Mouse (Mus musculus) c-Kit-positive CD71-positive TER-119-negative erythroid progenitor cells, embryonic 14.5 days (primary cell): ENCODE measurements around the gene Sh3yl1.
A peak's percentile ranks its signal among the peaks of the same experiment; 100 is the strongest.

Source experiments
- DNase-seq: peaks from one replicate; pipeline ENCODE4 v3.0.0-alpha.2; 2013; ENCODE audit warnings: low read depth

Gene Sh3yl1

GRCm38 (mm10) chr12:30911261-30912047 is at the start of gene Sh3yl1, which contains the start of gene Acp1:
Gene Sh3yl1 (plus strand): TSS chr12:30911668.
Gene Acp1 (minus strand): TSS chr12:30911589.
- peak; percentile 84 for DNase-seq

- no peak for DNase-seq
Measured at GRCm38 (mm10) chr12:30864347-30864746, 47.1 kb upstream of the Sh3yl1 start.

- no peak for DNase-seq
Measured at GRCm38 (mm10) chr12:30865781-30866180, 45.7 kb upstream of the Sh3yl1 start.

- DNase-seq, result no peak
Measured at GRCm38 (mm10) chr12:30879447-30879846, 32.0 kb upstream of the Sh3yl1 start.

DNA sequence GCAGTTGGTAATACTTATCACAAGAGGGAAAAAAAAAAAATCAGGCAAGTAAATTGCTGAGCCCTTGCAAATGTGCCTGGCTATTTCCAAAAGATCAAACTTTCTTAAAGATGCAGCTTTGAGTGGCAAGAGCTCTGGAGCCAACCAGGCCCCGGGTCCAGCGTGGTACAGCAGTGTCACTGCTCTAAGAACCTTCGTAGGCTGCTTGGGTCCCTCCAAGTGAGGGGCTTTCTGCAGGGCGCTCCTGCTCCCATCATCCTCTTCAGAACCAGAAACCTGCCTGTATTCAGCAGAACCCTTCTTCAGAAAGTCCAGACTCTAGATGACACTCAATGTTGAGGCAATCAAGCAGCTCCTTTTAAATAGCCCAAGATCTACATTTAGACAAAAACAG is 27.9 kb upstream of the Sh3yl1 start:
- no peak for DNase-seq

- DNase-seq, result no peak
Measured at GRCm38 (mm10) chr12:30883986-30884621, 27.4 kb upstream of the Sh3yl1 start, which contains the start of gene Alkal2. Gene Alkal2 (plus strand): TSS chr12:30884322.

DNA sequence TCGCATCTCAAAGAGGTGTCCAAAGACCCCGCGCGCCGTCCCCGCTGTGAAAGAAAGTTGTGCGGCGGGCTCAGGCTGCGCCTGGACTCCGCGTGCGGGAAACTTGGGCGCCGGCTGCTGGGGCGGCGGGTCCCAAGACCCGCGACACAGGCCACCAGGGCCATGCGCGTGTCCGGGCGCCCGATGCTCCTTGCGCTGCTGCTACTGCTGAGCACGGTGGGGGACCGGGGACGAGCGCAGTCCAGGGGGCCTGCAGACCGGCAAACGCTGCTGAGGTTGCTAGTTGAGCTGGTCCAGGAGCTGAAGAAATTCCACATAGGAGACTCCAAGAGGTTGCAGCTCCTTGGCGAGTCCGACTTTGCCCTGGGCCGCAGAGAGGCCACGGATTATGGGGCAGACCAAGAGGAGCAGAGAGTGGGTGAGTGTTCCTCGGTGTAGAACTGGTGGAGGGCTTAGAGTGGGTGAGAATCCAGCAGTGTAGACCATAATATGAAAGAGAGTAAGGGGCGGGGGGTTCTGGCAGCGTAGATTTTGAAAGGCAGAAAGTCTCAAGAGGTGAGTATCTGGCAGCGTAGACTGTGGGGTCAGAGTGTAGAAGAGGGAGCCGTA is 26.7 kb upstream of the Sh3yl1 start:
- DNase-seq, result no peak

DNA sequence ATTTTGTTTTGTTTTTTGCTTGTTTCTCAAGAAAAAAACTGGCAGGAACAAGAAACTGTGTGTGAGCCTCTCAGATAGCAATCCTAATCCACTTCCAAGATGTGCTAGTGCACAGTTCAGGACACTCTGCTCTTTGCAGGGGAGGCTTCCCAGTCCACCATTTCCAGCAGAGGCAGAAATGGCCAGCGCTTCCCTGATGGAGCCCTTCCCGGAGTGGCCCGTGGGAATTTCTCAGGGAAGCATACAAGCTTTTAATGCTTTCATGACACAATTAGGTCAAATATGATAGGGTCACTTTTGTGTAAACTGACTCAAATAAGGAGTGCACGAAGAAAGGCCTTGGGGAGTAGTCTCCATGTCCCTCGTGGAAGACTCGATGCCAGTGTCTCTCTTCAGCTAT is 25.6 kb upstream of the Sh3yl1 start:
- DNase-seq, result no peak

DNA sequence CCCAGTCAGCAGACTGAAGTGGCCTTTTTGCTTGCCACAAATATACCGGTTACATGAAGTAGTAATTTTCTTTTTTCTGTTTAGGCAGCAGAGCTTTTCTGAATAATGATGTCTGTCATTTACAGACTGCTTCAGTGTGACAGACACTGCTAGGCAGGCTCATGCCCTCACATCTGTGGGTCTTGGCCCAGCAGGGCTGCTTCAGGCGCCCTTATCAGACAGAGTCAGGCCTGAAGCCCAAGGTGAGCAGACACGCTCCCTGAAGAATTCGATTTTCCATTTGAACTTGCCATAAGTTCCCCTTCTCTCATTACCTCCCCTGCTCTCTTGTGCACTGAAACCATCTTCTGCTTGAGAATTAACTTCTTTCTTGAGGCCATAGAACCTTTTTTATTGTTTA is 23.5 kb upstream of the Sh3yl1 start:
- no peak for DNase-seq

GRCm38 (mm10) chr12:30890067-30890466 is 21.4 kb upstream of the Sh3yl1 start:
- DNase-seq, result no peak

DNA sequence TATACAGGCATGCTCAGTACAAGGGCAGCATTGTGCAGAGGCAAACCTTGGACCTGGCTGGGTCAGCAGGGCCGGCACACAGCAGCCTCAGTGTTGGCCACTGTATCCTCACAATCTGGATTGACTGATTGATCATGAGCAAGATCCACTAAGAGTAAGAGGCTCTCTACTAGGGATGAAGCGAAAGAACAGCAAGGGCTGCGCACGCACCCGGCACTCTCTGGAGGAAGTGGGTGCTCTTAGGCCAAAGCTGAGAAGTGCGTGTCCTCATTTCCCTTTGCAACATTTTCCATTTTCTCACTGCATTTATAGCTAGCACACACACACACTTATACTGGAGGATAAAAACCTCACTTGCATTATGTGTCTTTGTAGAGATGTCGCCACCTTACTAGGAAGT is 20.0 kb upstream of the Sh3yl1 start:
- DNase-seq, result no peak

- DNase-seq, result no peak
Measured at GRCm38 (mm10) chr12:30897039-30897438, 14.4 kb upstream of the Sh3yl1 start.

DNA sequence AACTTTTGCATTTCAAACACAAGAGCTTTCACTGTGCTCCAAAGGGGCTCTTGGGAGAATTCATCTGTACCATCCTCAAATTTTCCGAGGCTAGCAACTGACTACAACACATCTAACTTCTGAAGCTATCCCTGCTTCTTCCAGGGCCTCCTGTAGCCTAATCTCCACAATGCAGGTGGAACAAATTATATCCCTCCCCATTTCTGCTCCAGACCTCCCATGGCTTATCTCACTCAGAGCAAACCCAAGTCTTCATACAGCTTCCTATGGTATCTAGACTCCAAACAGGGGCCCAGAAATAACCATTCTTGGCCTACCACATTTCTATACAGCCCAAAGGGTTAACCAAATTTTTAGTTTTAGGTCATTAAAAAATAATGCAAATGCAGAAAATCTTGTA is 2.8 kb upstream of the Sh3yl1 start:
- peak; percentile 68 for DNase-seq

DNA sequence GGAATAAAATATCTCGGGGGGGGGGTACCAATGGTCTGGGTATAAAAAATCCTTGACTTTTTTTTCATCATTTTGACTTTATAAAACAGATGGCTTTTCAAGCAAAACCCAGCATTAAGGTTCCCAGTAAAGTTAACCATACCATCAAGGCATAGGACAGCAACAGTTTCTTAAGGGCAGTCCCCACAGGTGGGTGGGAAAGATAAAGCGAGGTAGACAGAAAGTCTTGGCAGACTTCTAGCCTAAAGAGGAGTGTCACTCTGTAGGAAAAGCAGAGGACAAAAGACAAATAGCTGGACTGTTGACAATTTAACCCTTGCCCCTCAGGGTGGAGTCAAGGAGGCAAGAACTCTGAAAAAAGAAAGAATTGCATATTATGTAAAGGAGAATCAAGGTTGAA is 1.6 kb upstream of the Sh3yl1 start:
- peak; percentile 72 for DNase-seq

GRCm38 (mm10) chr12:30910860-30911259 is 608 bp upstream of the Sh3yl1 start:
- DNase-seq, result no peak

DNA sequence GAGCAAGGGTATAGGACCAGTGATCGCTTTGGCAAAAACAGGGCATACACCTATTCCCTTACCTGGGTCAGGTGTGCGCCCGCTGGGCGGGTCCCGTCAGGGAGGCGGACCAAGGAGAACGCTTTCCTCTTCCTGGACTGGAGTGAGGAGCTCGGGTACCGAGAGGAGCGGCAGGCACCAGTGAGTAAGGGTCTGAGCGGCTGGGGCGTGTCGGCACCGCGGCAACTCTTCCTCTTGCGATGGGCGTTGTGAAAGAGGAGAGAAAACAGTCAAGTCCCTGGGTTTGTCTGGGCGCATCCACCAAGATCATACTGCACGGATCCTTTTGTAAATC is 547 bp downstream of the Sh3yl1 start:
- no peak for DNase-seq

- no peak for DNase-seq
Measured at GRCm38 (mm10) chr12:30912840-30913239, 1.4 kb downstream of the Sh3yl1 start.

DNA sequence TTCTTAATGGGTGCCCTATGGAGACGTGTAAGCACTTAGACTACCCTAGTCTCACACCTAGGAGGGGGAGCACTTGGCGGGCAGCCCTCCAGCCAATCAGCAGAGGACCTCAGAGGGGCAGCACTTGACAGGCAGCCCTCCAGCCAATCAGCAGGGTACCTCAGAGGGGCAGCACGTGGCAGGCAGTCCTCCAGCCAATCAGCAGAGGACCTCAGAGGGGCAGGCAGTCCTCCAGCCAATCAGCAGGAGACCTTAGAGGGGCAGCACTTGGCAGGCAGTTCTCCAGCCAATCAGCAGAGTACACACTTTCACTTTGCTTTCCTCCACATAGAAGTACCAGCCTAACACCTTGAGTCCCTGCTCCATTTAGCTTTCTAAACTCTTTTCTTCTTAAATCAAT is 10.9 kb downstream of the Sh3yl1 start:
- DNase-seq, result no peak

GRCm38 (mm10) chr12:30928182-30928581 is 16.7 kb downstream of the Sh3yl1 start:
- DNase-seq, result no peak

DNA sequence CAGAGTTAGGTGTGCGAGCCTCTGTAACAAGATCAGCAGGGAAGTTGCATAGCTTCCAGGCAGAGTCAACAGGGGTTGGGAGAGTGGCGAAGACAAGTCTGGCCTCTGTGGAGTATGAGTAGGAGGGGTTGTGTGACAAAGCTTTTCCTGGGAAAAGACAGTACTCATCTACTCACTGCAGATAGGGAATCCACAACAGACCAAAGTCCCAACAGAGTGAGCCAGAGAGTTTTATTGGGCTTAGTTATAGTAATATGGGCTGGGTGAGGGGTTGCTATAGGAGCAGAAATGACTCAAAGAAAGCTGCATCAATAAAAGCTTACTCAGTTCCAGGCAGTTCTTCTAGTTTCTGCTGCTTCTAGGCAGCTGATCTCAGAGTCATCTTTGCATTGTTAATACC is 21.8 kb downstream of the Sh3yl1 start:
- no peak for DNase-seq

DNA sequence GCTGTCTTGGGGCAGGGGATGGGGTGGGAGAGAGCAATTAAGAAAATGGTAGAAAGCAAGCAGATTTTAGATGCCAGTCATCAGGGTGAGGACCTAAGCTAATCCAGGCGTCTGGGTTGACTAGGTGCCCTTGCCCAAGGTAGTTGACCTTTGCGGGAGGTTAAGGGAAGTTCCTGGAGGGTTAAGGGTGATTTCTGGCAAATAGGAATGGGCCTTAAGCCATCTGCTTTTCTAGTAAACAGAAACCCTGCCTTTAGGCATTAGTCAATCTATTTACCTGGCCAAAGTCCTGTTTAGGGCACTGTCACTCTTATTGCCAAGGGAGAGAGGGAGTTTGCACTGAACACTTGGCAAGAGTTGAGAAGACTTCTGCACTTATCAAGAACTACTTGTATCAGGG is 25.4 kb downstream of the Sh3yl1 start:
- no peak for DNase-seq

GRCm38 (mm10) chr12:30943057-30943986 is 31.9 kb downstream of the Sh3yl1 start:
- no peak for DNase-seq
